Mouse (Mus musculus) gastrocnemius, postnatal 4 days (tissue): ENCODE data around the gene Erich2. TPM values are rescaled to one million over a fixed set of nuclear protein-coding genes. Genes with fewer than 3 reads are reported as not detected.

Experiments
- DNase-seq, 2 experiments: peaks; one replicate each; pipeline ENCODE4 v3.0.0; 2021 to 2022; ENCODE audit warnings: low spot score in 2 of 2, mixed read lengths in 2 of 2
- long read RNA-seq, 2 experiments: library from polyadenylated mRNA; stranded (forward); transcript quantifications; one replicate each; pipeline ENCODE4 v2.0.0; 2021
- total RNA-seq, 2 experiments: library from RNA; stranded (reverse); gene quantifications; 2 replicates each; pipeline ENCODE4 v1.2.3; 2021

Erich2 gene
- total RNA-seq, result not detected
- long read RNA-seq, experiment 1, result 0 reads
- long read RNA-seq, experiment 2, result 0 reads

DNA sequence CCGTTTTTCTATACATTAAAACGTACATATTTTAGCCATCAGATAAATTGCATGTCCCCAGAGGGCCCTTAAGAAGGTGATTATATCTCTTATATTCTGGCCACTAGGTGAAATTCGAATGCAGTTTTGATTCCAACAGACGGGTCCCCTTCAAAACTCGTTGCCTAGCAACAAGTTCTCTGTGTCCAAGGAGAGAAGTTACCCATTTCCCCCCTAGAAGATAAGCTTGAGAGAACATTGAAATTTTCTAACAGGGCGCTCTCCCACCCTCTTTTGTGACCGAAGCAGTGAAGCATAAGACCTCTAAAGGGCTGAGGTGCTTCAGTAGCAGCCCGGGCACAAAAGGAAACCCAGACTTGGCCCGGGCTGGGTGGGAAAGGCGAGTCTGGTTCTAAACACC, at the start of gene Erich2:
Gene Erich2 (plus strand): TSS at position 324 of the 400 bp plus-strand sequence.
- DNase-seq, result no peak

DNA sequence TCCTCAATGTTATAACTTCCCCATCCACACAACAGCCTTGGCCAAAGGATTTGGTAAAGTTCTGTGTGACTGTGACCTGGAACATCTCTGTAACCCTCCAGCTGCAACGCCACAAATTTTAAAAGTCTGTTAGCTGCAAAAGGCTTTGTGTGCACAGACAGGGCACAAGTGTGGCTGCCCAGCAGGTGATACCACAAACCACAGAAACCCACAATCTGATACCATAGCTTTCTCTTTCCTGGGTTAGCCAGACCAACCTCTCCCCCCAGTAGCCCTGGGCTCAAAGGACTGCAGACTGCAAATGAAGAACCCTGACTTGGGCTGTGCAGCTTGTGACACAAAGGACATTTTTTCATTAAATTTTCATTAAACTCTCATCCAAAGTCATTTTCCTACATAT, 45.0 kb upstream of the Erich2 start:
- no peak for DNase-seq

- DNase-seq, result no peak
Measured at GRCm38 (mm10) chr2:70471136-70471535, 37.5 kb upstream of the Erich2 start.

DNA sequence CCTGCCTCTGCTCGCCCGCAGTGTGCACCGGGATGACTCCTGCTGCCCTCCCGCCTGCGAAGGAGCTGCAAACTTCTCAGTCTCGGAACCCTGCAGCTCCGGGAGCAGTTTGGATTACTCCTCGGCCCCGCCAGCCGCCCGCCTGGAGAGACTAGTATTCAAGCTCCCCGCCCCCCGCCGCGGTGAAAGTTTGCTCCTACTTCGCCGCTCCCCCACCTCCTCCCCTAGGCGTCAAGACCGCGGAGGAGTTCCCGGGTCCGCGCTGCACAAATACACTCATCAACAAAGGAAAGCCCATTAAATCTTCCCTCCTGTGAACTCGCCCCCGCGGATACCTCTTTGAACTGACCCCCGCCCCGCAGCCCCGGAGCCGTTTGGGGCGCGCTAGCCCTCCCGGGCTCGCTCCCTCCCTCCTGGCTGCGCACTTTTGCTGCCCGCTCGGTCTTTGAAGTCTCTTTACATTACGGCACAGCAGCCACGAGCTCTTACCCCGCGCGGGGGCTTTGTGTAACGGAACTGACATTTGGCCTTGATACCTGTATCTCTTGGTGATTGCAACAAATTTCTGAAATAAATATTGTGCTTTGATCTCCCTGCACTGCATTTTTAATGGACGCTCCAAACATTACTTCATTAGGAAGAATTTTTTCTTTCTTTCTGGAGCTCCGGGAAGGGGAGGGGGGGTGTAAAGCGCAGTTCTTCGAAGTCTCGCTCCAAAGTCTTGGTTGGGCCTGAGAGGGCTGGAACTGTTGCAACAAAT, 36.6 kb upstream of the Erich2 start:
- DNase-seq, result peak in 1 of 2 experiments; percentile 18

DNA sequence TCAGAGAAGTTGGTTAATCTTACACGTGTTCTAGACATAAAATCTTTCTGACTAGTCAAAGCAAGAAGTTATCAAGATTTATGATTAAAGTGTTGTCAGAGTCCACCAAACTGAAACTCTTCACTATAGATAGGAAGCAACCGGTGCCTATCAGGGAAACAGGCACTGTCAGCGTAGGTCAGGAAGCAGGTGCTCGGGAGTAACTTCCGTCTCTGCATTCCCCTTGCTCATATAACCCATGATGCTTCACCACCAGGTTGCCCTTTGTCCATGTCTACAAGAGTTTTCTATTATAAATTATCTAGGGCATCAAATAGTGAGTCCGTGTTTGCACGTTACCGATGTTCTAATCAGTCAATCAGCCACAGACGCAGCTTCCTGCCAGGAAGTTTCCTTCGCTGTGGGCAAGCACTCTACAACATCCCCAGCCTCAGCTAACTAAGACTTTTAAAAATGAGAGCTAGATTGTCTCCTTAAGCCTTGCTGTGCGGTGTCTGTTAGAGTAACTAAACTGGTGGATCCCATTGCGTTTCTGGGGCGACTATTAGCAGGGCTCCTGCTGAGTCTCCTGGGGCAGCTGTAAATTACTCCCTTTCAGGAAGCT, 10.8 kb upstream of the Erich2 start:
- DNase-seq, result no peak

- DNase-seq, result no peak
Measured at GRCm38 (mm10) chr2:70503436-70503835, 5.2 kb upstream of the Erich2 start.

DNA sequence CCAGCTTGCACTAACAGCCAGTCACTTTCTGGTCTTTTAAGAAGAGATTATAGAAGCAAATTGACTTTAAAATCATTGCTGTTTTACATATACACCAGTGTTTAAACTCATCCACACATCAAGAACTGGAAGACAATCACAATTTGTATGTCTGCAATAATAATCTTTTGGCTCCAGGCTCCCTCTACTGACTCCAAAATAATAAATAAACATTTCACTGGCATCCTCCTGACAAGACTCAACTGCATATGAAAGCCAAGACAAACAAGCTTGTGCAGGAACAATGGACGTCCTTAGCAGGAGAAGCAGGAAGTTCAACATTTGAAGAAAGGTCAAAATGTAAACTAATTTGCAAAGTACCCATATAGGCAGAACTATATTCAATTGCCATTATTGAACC, 3.4 kb upstream of the Erich2 start:
- no peak for DNase-seq

- no peak for DNase-seq
Measured at GRCm38 (mm10) chr2:70505896-70506295, 2.7 kb upstream of the Erich2 start.

DNA sequence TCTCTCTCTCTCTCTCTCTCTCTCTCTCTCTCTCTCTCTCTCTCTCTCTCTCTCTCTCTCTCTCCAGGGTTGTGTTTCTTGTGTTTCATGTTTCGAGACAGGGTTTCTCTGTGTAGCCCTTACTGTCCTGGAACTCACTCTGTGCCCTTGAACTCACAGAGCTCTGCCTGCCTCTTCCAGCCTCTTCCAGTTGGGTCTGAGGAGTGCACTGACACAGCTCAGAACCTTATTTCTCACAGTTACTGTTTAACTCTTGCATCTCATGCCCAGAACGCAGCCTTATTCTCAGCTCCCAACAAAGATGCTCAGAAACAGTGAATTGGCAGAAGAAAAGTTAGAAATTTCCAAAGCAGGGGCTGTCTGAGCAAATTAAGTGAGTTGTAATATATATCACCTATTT, 2.2 kb upstream of the Erich2 start:
- no peak for DNase-seq

DNA sequence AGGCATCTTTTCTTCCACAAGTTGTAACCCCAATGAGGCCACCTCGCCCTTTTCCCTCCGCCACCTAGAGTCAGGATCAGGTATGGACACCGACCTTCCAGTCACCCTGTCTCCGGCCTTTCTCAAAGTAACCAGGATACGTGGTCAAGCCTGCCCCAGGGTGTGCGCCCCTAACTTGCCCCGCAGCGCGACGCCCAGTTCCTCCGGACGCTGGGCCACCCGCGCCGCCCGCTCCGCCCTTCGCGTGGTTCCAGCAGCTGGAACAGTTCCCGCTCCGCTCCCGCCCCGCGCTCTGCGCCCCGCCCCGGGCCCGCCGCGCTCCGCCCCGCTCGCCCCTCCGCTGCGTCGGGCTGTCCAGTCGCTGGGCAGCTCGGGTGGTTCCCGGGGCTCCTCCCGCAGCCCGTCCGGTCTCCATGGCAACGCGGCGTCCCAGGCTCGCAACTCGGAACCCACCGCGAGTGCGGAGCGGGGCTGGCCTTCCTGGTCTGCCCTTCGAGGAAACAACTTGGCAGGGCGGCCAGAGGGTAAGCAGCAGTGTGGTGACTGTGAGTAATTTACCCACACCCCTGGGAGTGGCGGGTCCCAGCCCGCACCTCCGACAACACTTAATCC, 508 bp downstream of the Erich2 start:
- DNase-seq, result peak; percentile 53 to 78

DNA sequence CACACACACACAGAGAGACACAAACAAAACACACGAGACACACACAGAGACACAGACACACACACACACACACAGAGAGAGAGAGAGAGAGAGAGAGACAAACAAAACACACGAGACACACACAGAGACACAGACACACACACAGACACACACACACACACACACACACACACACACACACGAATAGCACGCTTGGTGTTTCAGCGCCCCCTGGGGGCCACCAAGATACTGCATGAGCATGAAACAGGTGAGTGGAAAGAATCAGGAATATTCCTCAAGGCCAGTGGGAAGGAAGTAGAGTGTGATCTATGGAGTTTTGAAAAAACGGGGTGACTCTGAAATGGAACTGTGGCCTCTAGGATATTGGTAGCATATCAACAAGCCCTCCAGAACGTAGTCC, 29.7 kb downstream of the Erich2 start:
- DNase-seq, result peak in 1 of 2 experiments; percentile 50

DNA sequence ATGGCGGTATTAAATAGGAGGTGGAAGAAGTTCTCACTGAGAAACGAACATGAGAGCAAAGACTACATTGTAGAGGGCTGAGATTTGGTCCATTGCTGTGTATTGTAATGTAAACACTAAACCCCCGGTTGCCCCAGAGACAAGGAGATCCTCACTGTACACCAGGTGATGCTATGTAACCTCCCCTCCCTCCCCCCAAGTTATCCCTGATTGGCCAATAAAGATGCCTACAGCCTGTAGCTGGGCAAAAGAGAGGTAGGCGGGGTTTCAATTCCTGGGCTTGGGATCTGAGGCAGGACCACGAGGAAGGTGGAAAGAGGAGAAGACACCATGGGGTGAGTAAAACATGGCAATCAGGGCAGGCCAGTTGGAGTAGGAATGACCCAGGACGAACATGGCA, 42.1 kb downstream of the Erich2 start:
- no peak for DNase-seq

DNA sequence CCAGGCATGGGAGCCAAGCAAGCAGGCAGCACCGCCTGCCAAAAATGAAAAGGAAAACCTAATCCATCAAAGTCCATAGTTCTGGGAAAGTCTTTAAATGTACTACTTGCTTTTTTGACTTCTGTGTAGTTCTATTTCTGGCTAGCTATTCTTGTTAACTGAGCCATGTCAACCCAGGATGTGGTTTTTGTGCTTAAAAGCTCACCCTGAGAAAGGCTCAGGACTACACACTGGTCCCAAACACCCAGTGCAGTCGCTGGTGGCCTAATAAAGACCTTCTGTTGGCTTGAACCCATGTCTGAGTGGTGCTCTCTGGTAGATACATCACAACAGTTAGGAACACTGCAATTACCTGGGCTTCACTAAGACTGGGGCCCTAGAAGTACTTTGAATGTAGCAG, 42.8 kb downstream of the Erich2 start:
- DNase-seq, result no peak

GRCm38 (mm10) chr2:70552067-70552598, 43.5 kb downstream of the Erich2 start:
- DNase-seq, result no peak

DNA sequence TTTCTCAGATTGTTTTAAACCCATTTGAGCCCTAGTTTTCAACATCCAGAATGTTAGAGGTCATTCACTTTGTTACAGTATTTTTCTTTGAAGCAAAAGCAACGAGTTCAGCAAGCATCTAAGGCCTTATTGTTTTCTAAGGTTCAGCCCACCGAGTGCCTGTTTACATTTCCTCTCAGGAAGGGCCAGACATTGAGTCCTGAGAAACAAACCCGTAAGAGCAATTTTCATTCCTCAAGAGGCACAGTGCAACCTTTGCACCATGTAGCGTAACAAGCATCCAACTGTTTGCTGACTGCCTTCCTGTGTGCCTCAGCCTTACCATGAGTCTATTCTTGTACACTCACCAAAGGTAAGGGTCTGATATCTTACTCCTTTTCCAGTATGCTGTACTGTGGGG, 44.2 kb downstream of the Erich2 start, which contains the start of gene Gad1:
Gene Gad1 (plus strand): TSS at position 301 of the 400 bp plus-strand sequence.
- no peak for DNase-seq

DNA sequence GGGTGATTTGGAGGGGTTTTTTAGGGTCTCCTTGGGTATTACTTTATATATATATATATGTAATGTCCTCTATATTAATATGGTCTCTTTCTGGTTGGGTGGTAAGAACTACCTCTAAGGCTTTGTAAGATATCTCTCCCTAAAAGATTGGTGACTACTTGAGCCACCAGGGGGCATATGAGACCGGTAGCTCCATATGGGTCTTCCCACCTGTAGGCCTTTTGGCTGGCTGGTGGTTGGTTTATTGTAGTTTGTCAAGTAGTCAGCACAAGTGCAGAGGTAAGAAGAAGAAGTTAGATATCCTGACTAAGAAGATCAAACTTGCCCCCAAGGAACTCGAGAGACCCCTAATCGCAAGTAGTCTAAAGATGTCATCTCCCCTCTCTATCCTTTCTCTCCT, 45.2 kb downstream of the Erich2 start:
- no peak for DNase-seq

- DNase-seq, result peak in 1 of 2 experiments; percentile 72
Measured at GRCm38 (mm10) chr2:70558112-70558842, 49.7 kb downstream of the Erich2 start.

DNA sequence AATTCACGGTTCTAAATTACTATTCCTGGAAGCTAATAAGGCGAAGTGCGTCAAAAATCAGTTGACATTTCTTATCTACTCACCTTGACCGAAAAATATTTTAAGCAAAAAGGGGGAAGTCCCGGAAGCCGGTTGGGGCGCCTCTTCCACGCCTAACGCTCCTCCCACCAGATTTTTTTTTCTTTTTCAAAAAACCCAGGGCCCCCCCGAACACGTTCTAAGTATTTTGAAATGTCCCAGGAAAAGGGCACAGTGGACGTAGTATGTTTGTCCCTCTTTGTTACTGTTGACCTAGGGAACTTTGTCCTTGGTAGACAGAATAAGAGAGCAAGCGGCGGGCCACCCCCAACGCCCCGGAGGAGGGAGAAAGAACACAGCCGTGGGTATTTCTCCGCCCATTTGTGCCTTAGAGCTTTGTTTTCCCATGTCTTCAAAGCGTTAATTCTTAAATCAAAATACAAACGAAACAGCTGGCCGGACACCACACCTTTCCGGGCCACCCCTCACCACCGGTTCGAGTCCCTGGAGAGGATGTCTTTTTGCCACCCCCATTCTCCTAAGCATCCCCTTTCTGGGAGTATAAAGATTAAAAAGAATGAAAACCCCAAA, 50.3 kb downstream of the Erich2 start:
- DNase-seq, result no peak

DNA sequence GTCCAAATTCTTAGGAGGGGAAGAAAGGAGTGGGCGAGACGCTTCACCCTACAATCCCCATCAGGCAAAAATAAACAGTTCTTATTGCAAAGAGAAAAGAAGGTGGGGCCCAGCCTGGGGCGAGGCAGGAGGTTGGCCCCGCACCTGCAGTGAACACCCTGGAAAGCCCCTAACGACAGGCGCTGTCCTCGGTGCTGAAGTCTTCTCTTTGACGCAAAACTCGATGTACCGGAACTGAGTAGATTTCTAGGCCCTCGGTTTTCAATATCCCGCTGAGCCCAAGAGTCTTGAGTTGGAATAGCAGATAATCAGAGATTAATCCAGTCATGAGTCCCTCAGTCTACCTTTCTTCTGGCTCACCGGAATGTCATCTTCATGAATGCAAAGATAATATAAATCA, 50.9 kb downstream of the Erich2 start:
- DNase-seq, result peak in 1 of 2 experiments; percentile 60

DNA sequence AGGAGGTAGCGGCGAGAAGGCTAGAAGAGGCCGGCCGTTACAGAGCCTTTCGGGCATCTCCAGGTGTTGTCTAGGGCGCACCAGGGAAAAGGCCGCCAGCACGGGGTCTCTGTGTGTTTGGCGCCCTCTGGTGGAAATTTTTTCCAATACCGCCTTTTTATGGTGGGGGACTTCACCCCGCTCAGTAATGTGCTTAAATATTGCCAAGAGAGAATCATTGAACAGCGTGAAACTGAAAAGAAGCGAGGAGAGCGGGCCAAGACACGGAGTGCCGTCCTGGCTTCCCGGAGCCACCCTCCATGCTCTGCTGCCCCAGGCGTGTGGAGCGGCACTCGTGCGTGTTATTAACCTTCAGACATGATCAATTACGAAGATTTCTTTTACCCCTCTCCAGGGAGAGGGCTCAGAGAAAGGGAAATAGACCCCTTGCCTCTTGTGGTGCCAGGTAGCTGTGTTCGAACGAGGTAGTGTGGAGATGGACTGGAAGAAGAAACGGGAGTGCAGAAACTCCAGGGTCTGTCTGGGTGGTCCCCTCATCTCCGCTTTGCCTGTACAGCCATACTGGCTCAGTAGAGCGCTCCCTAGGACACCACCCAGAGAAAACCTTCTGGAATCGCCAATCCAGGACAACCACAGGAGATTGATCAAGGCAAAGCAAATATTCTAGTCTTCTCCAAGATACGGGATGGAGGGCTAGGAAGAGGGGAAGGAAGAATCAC, 52.6 kb downstream of the Erich2 start:
- DNase-seq, result peak in 1 of 2 experiments; percentile 26
